8 mouse cellular contexts compared by ENCODE assay signal in the genomic region with DNA sequence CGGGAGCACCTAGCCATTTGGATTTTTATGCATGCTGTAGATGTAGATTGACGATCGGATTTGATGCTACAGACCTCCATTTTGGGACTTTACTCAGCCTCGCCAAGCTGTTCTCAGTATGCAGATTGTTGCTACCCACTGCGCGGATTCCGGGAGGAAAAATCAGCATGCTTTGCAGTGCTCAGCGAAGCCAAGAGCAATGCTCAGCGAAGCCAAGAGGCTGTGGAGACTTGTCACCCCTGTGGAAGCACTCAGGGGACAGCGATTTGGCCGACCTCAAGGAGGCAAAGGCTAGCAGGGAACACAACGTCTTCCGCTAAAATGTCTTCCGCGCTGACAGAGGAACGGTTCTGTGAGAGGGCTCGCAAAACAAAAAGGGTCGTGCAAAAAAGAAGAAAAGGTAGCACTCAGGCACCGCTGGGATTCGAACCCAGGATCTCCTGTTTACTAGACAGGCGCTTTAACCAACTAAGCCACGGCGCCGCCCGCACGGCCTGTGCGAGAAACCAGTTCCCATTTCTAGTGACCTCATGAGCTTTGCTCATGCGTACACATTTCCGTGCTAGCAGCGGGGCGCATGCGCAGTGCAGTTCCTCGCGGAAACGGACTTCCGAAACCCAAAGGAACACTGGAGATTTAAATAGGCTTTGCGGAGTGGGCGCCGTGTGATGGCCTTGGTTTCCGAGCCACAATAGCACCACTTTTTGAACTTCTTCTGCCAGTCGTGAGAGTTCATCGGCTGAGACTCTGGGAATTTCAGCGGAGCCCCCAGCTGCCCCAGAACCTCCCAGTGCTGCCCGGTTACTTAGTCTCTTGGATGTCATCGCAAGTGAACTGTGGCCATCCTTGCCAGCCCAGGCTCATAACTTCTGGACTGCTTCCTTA. TPM values are rescaled to one million over a fixed set of nuclear protein-coding genes. Genes with fewer than 3 reads are reported as not detected.
DNase-seq lines count a peak whose midpoint lies in the region; ATAC-seq and TF ChIP-seq lines count a peak whose summit lies in the region.

No protein-coding gene starts in this region.

- no peak for TF ChIP-seq EP300 in CH12.LX (IDR thresholded peaks at IDR 0.05; ENCODE audit: low read length)

- no peaks in the 10 kb centered on the region for H3K36me3 ChIP-seq in CH12.LX (replicated peaks in 1 of 2; ENCODE audit: control insufficient read depth in 1 of 2, insufficient read depth in 1 of 2, low read length in 1 of 2)
- no peaks in the 10 kb centered on the region for H3K36me3 ChIP-seq in forebrain, embryonic 11.5 days (ENCODE audit: control insufficient read depth, insufficient read depth, low read length)
- H3K36me3 ChIP-seq in heart, embryonic 16.5 days (ENCODE audit: control insufficient read depth, insufficient read depth): no peaks in the 10 kb centered on the region
- no peaks in the 10 kb centered on the region for H3K36me3 ChIP-seq in liver, embryonic 15.5 days (replicated peaks)
- no peaks in the 10 kb centered on the region for H3K36me3 ChIP-seq in neural tube, embryonic 12.5 days

- dilution Hi-C loops in CH12.LX (cut with MboI; ENCODE audit: extremely low pct_ligation_motif_present, extremely low pct_unique_long_range_greater_than_20kb, low sequenced_read_pairs): no loop called here

- peak overlapping the region; percentile 64 for H3K9ac ChIP-seq in CH12.LX (ENCODE audit: insufficient read depth, low read depth)
- peak overlapping the region; percentile 66 for H3K9ac ChIP-seq in forebrain, embryonic 11.5 days (ENCODE audit: low read length)
- peak overlapping the region; percentile 71 for H3K9ac ChIP-seq in heart, embryonic 16.5 days (ENCODE audit: low read length)
- peak overlapping the region; percentile 46 for H3K9ac ChIP-seq in liver, embryonic 15.5 days
- peak overlapping the region; percentile 55 for H3K9ac ChIP-seq in neural tube, embryonic 12.5 days

- peak; percentile 94 for ATAC-seq in forebrain, embryonic 11.5 days (replicated peaks; ENCODE audit: low FRiP score)
- peak; percentile 96 for ATAC-seq in heart, embryonic 16.5 days (replicated peaks; ENCODE audit: extremely low read depth, insufficient read depth, low FRiP score)
- peak; percentile 90 for ATAC-seq in liver, embryonic 15.5 days (ENCODE audit: insufficient read depth)
- peak; percentile 95 for ATAC-seq in neural tube, embryonic 12.5 days (ENCODE audit: low FRiP score, low read depth)

- peaks cover 13% of the 10 kb centered on the region for H3K9me3 ChIP-seq in CH12.LX (replicated peaks; ENCODE audit: low read length)
- no peaks in the 10 kb centered on the region for H3K9me3 ChIP-seq in forebrain, embryonic 11.5 days (ENCODE audit: control insufficient read depth, low read length)
- peaks cover 5% of the 10 kb centered on the region; the same call in 1 of the 2 replicates for H3K9me3 ChIP-seq in heart, embryonic 16.5 days (replicated peaks; ENCODE audit: control insufficient read depth, low read length)
- no peaks in the 10 kb centered on the region for H3K9me3 ChIP-seq in liver, embryonic 15.5 days (replicated peaks)
- H3K9me3 ChIP-seq in neural tube, embryonic 12.5 days: no peaks in the 10 kb centered on the region

- H3K79me2 ChIP-seq in CH12.LX (replicated peaks; ENCODE audit: control insufficient read depth, extremely low read depth, insufficient read depth, poor library complexity, severe bottlenecking): no peaks in the 10 kb centered on the region

- H3K27me3 ChIP-seq in CH12.LX (replicated peaks): no peaks in the 10 kb centered on the region
- H3K27me3 ChIP-seq in forebrain, embryonic 11.5 days (ENCODE audit: control insufficient read depth, insufficient read depth, low read length): no peaks in the 10 kb centered on the region
- H3K27me3 ChIP-seq in heart, embryonic 16.5 days (ENCODE audit: control insufficient read depth, insufficient read depth, low read length): no peaks in the 10 kb centered on the region
- no peaks in the 10 kb centered on the region for H3K27me3 ChIP-seq in liver, embryonic 15.5 days
- no peaks in the 10 kb centered on the region for H3K27me3 ChIP-seq in neural tube, embryonic 12.5 days (replicated peaks)

- H3K27ac ChIP-seq in CH12.LX (ENCODE audit: insufficient read depth, low read depth): peak overlapping the region; percentile 91
- peak overlapping the region; percentile 84 for H3K27ac ChIP-seq in forebrain, embryonic 11.5 days (ENCODE audit: low read depth, low read length)
- peak overlapping the region; percentile 92 for H3K27ac ChIP-seq in heart, embryonic 16.5 days (ENCODE audit: low read length)
- H3K27ac ChIP-seq in liver, embryonic 15.5 days (replicated peaks): peak overlapping the region; percentile 63
- H3K27ac ChIP-seq in neural tube, embryonic 12.5 days: peak overlapping the region; percentile 74

- TF ChIP-seq CTCF in CH12.LX (conservative IDR thresholded peaks at IDR 0.05 in 1 of 2, IDR thresholded peaks at IDR 0.05 in 1 of 2; ENCODE audit: low read depth in 2 of 2, low read length in 2 of 2): no peak

- no peak for TF ChIP-seq RAD21 in CH12.LX (IDR thresholded peaks at IDR 0.05; ENCODE audit: low read depth, low read length)

- TF ChIP-seq POLR2A in CH12.LX (IDR thresholded peaks at IDR 0.05; ENCODE audit: low read depth, low read length): peak; percentile 64

- in situ Hi-C loops in CH12.LX (cut with MboI; ENCODE audit: low pct_ligation_motif_present, low pct_unique_long_range_greater_than_20kb, low sequenced_read_pairs): no loop called here

- H3K4me2 ChIP-seq in CH12.LX (ENCODE audit: insufficient read depth, low read depth, poor library complexity, severe bottlenecking): no peak overlapping the region; the same call in 1 of the 2 replicates
- peak overlapping the region; percentile 58 for H3K4me2 ChIP-seq in forebrain, embryonic 11.5 days (ENCODE audit: low read depth, low read length, severe bottlenecking)
- peak overlapping the region; percentile 64 for H3K4me2 ChIP-seq in heart, embryonic 16.5 days (ENCODE audit: low read depth, low read length)
- peak overlapping the region; percentile 73 for H3K4me2 ChIP-seq in liver, embryonic 15.5 days
- H3K4me2 ChIP-seq in neural tube, embryonic 12.5 days (replicated peaks): peak overlapping the region; percentile 62

- WGBS in forebrain, embryonic 11.5 days: under 1% methylated on average over 45 of the region's 45 CpGs
- under 1% methylated on average over 45 of the region's 45 CpGs for WGBS in heart, embryonic 16.5 days
- WGBS in liver, embryonic 15.5 days (ENCODE audit: insufficient replicate concordance): under 1% methylated on average over 45 of the region's 45 CpGs
- WGBS in neural tube, embryonic 12.5 days: under 1% methylated on average over 45 of the region's 45 CpGs

- H3K4me1 ChIP-seq in CH12.LX (ENCODE audit: control insufficient read depth in 1 of 2, insufficient read depth in 2 of 2): peaks cover 5 to 11% of the 10 kb centered on the region in 2 experiments
- H3K4me1 ChIP-seq in forebrain, embryonic 11.5 days (replicated peaks; ENCODE audit: control insufficient read depth, insufficient read depth, low read length): 0 out of 2 replicates have a peak, but pooled peaks cover 2% of the 10 kb centered on the region
- H3K4me1 ChIP-seq in heart, embryonic 16.5 days (ENCODE audit: control insufficient read depth, insufficient read depth, low read length): peaks cover 5% of the 10 kb centered on the region
- peaks cover 14% of the 10 kb centered on the region for H3K4me1 ChIP-seq in liver, embryonic 15.5 days (replicated peaks)
- H3K4me1 ChIP-seq in neural tube, embryonic 12.5 days: peaks cover 6% of the 10 kb centered on the region; the same call in 1 of the 2 replicates

- peak; percentile 95 for DNase-seq in CH12.LX (ENCODE audit: extremely low read depth)
- DNase-seq in c-Kit-positive CD71-positive TER-119-negative erythroid progenitor cells, embryonic 14.5 days (ENCODE audit: low read depth): peak; percentile 86
- peak; percentile 99 for DNase-seq in forebrain, embryonic 11.5 days (ENCODE audit: low spot score)
- peak; percentile 97 to 98 for DNase-seq in kidney, postnatal 36 days
- peak; percentile 95 for DNase-seq in telencephalon, adult 2 months (ENCODE audit: low read depth, low spot score)

- H3K4me3 ChIP-seq in CH12.LX (replicated peaks in 1 of 3; ENCODE audit: low read depth in 2 of 3, low read length in 2 of 3, poor library complexity in 1 of 3): peak overlapping the region; percentile 64 to 78 (median 72)
- peak overlapping the region; percentile 55 for H3K4me3 ChIP-seq in forebrain, embryonic 11.5 days (ENCODE audit: low read depth, low read length)
- H3K4me3 ChIP-seq in heart, embryonic 16.5 days (ENCODE audit: low read length): peak overlapping the region; percentile 72
- peak overlapping the region; percentile 64 for H3K4me3 ChIP-seq in liver, embryonic 15.5 days (replicated peaks)
- peak overlapping the region; percentile 55 for H3K4me3 ChIP-seq in neural tube, embryonic 12.5 days

TF ChIP-seq in CH12.LX, 34 proteins besides CTCF, POLR2A, EP300 and RAD21 (continues in another document):
- TF ChIP-seq MYC (IDR thresholded peaks at IDR 0.05; ENCODE audit: low read depth, low read length) (peak; percentile 74; the same call in 1 of the 2 replicates), ETS1 (conservative IDR thresholded peaks at IDR 0.05; ENCODE audit: low read depth, low read length) (no peak; the same call in 1 of the 2 replicates), TBP (conservative IDR thresholded peaks at IDR 0.05; ENCODE audit: low read depth, low read length) (peak; percentile 100), E2F4 (IDR thresholded peaks at IDR 0.05; ENCODE audit: insufficient replicate concordance, low read depth, low read length) (no peak), POLR2AphosphoS2 (IDR thresholded peaks at IDR 0.05; ENCODE audit: low read depth, low read length) (no peak), KAT2A (IDR thresholded peaks at IDR 0.05; ENCODE audit: insufficient replicate concordance, low read length) (peak; percentile 89; the same call in 1 of the 2 replicates)

RNA-seq across cellular contexts. Expression of a gene that starts 19.3 kb away (rescaled TPM):
- total RNA-seq in CH12.LX (2012; rRNA removed) (not detected in 2 replicates), CH12.LX (2014; rRNA removed) (not detected in 2 replicates)
- not detected in 2 replicates for polyA plus RNA-seq in CH12.LX (2012; ENCODE audit: insufficient read length, low read depth)
- polyA plus RNA-seq in forebrain, embryonic 11.5 days (2014; fragmentation: Nextera tagmentation; extraction: Ambion mirVana): 18.6 and 19.1 TPM in 2 replicates
- 2.0 and 2.5 TPM in 2 replicates for polyA plus RNA-seq in heart, embryonic 16.5 days (2015; fragmentation: Nextera tagmentation; extraction: Ambion mirVana)
- polyA plus RNA-seq in liver, embryonic 15.5 days (2015; fragmentation: Nextera tagmentation; extraction: Ambion mirVana): 0.40 and 0.50 TPM in 2 replicates
- polyA plus RNA-seq in neural tube, embryonic 12.5 days (2016; fragmentation: Nextera tagmentation; extraction: Ambion mirVana): 23.2 and 24.6 TPM in 2 replicates

RNA-seq across cellular contexts. Expression of a gene that starts 48.4 kb away (rescaled TPM):
- total RNA-seq in CH12.LX (2012; rRNA removed) (not detected in 2 replicates), CH12.LX (2014; rRNA removed) (not detected in 2 replicates)
- polyA plus RNA-seq in CH12.LX (2012; ENCODE audit: insufficient read length, low read depth): not detected in 2 replicates
- 0.67 and 1.0 TPM in 2 replicates for polyA plus RNA-seq in forebrain, embryonic 11.5 days (2014; fragmentation: Nextera tagmentation; extraction: Ambion mirVana)
- 1.8 TPM in 2 replicates for polyA plus RNA-seq in heart, embryonic 16.5 days (2015; fragmentation: Nextera tagmentation; extraction: Ambion mirVana)
- 0.60 and 1.0 TPM in 2 replicates for polyA plus RNA-seq in liver, embryonic 15.5 days (2015; fragmentation: Nextera tagmentation; extraction: Ambion mirVana)
- 1.4 and 1.7 TPM in 2 replicates for polyA plus RNA-seq in neural tube, embryonic 12.5 days (2016; fragmentation: Nextera tagmentation; extraction: Ambion mirVana)

Comparison
In these comparisons a context has a peak if more than half of its experiments do, and no peak if none do; other contexts are left out.
1. Peak in every context shown above with its lines: DNase-seq, ATAC-seq, H3K4me3 ChIP-seq and H3K27ac ChIP-seq.